Mouse (Mus musculus) kidney, adult 2 months (tissue): ENCODE data around the gene 4931406P16Rik. TPM values are rescaled to one million over a fixed set of nuclear protein-coding genes. Genes with fewer than 3 reads are reported as not detected.

Experiments used
- DNase-seq: peaks from one replicate; pipeline ENCODE4 v3.0.0; 2021
- H3K27ac ChIP-seq: fragments of 200-500 bp; 2 replicates; pipeline ENCODE4 v1.5.1; 2012; ENCODE audit warnings: low read depth, low read length, control low read depth, inconsistent platforms; ENCODE audit not compliant: insufficient read depth
- H3K27me3 ChIP-seq: fragments of 200-500 bp; replicated peaks from 2 replicates; pipeline ENCODE4 v1.6.1; 2012; ENCODE audit warnings: mild to moderate bottlenecking, moderate library complexity, low read length, inconsistent platforms; ENCODE audit not compliant: control insufficient read depth, insufficient read depth
- H3K36me3 ChIP-seq: fragments of 200-500 bp; 2 replicates; pipeline ENCODE4 v1.6.1; 2012; ENCODE audit warnings: mild to moderate bottlenecking, moderate library complexity, low read length, inconsistent platforms; ENCODE audit not compliant: control insufficient read depth, insufficient read depth
- H3K4me1 ChIP-seq: fragments of 200-500 bp; 2 replicates; pipeline ENCODE4 v1.6.1; 2011; ENCODE audit warnings: low read length; ENCODE audit not compliant: control insufficient read depth, insufficient read depth
- H3K4me3 ChIP-seq: fragments of 200-500 bp; 2 replicates; pipeline ENCODE4 v1.5.1; 2011; ENCODE audit warnings: mild to moderate bottlenecking, low read depth, low read length, control low read depth; ENCODE audit not compliant: insufficient read depth
- CTCF ChIP-seq: fragments of 200-500 bp; conservative IDR thresholded peaks from 2 replicates; pipeline ENCODE4 v1.5.1; 2011; ENCODE audit warnings: low read depth, mild to moderate bottlenecking, control low read depth, low read length, moderate library complexity, mixed read lengths; ENCODE audit not compliant: insufficient read depth, insufficient read length
- POLR2A ChIP-seq: fragments of 200-500 bp; IDR thresholded peaks from one replicate; pipeline ENCODE4 v1.6.1; 2011; ENCODE audit warnings: low read depth, low read length, control low read depth
- WGBS: fragments of 180-500 bp; shearing (Covaris S2); methylation state at CpG from one replicate; pipeline ENCODE4 v1.1.7; 2018; 5-methylcytosine and 5-hydroxymethylcytosine counted together
- polyA plus RNA-seq: library from polyadenylated mRNA; depleted of rRNA; stranded (reverse); fragments of >200 nt; gene quantifications from 2 replicates; pipeline ENCODE4 v1.2.3, GENCODE M21; 2012

The 4931406P16Rik gene
- polyA plus RNA-seq, 1 experiment: 24.6 TPM

GRCm38 (mm10) chr7:34268463-34268862 is 44.9 kb downstream of the 4931406P16Rik start:
- Histone ChIP-seq H3K27ac (no peak overlapping the region; the same call in 1 of the 2 replicates), H3K27me3 (no peaks in the 10 kb centered on the region), H3K4me3 (no peak overlapping the region), H3K4me1 (peaks cover 13% of the 10 kb centered on the region), H3K36me3 (no peaks in the 10 kb centered on the region)
- no peak for TF ChIP-seq CTCF
- TF ChIP-seq POLR2A: no peak
- DNase-seq: no peak
- WGBS: 65% methylated on average over 1 of the region's 1 CpGs

GRCm38 (mm10) chr7:34266421-34266820 is 46.9 kb downstream of the 4931406P16Rik start:
- Histone ChIP-seq H3K27me3 (no peaks in the 10 kb centered on the region), H3K36me3 (no peaks in the 10 kb centered on the region; the same call in none of the 2 replicates), H3K4me1 (peaks cover 13% of the 10 kb centered on the region), H3K27ac (peak overlapping the region; percentile 6; the same call in 1 of the 2 replicates), H3K4me3 (no peak overlapping the region)
- TF ChIP-seq CTCF (no peak), POLR2A (no peak)
- DNase-seq: no peak

GRCm38 (mm10) chr7:34265876-34266346 is 47.4 kb downstream of the 4931406P16Rik start:
- 25% methylated on average over 5 of the region's 5 CpGs for WGBS
- peaks cover 13% of the 10 kb centered on the region for H3K4me1 ChIP-seq

GRCm38 (mm10) chr7:34263437-34263836 is 49.9 kb downstream of the 4931406P16Rik start:
- no peak overlapping the region for H3K27ac ChIP-seq
- no peak for DNase-seq
- H3K4me3 ChIP-seq: no peak overlapping the region
- H3K36me3 ChIP-seq: peaks cover 3% of the 10 kb centered on the region
- peaks cover 13% of the 10 kb centered on the region for H3K4me1 ChIP-seq
- no peaks in the 10 kb centered on the region for H3K27me3 ChIP-seq
- 82% methylated on average over 5 of the region's 5 CpGs for WGBS
- TF ChIP-seq POLR2A: no peak
- TF ChIP-seq CTCF: no peak

More at GRCm38 (mm10) chr7:34265876-34266346, 47.4 kb downstream of the 4931406P16Rik start:
- Histone ChIP-seq H3K27me3 (no peaks in the 10 kb centered on the region), H3K27ac (no peak overlapping the region), H3K4me3 (no peak overlapping the region), H3K36me3 (no peaks in the 10 kb centered on the region; the same call in none of the 2 replicates)
- peak; percentile 84 for TF ChIP-seq CTCF
- no peak for TF ChIP-seq POLR2A
- peak; percentile 87 for DNase-seq

GRCm38 (mm10) chr7:34258407-34258806 is 54.9 kb downstream of the 4931406P16Rik start:
- Histone ChIP-seq H3K4me3 (no peak overlapping the region), H3K27ac (no peak overlapping the region), H3K36me3 (peaks cover 14% of the 10 kb centered on the region), H3K4me1 (no peaks in the 10 kb centered on the region), H3K27me3 (no peaks in the 10 kb centered on the region)
- WGBS: 91% methylated on average over 1 of the region's 1 CpGs
- TF ChIP-seq CTCF (no peak), POLR2A (no peak)
- DNase-seq: no peak

GRCm38 (mm10) chr7:34257279-34257678 is 56.1 kb downstream of the 4931406P16Rik start:
- WGBS: 68% methylated on average over 9 of the region's 9 CpGs
- TF ChIP-seq CTCF: no peak
- TF ChIP-seq POLR2A: no peak
- Histone ChIP-seq H3K27me3 (no peaks in the 10 kb centered on the region), H3K27ac (no peak overlapping the region), H3K4me3 (no peak overlapping the region), H3K4me1 (no peaks in the 10 kb centered on the region), H3K36me3 (peaks cover 16% of the 10 kb centered on the region)
- no peak for DNase-seq

- 84% methylated on average over 1 of the region's 1 CpGs for WGBS
- TF ChIP-seq CTCF: no peak
- no peak for TF ChIP-seq POLR2A
- no peak for DNase-seq
- H3K27me3 ChIP-seq: no peaks in the 10 kb centered on the region
- no peaks in the 10 kb centered on the region for H3K4me1 ChIP-seq
- no peak overlapping the region for H3K4me3 ChIP-seq
- 0 out of 2 replicates have a peak overlapping the region, but pooled peaks have one; percentile 9 for H3K27ac ChIP-seq
- H3K36me3 ChIP-seq: peaks cover 19% of the 10 kb centered on the region
Observed at GRCm38 (mm10) chr7:34255916-34256315, 57.4 kb downstream of the 4931406P16Rik start.
